Mouse (Mus musculus) midbrain, postnatal 0 days (tissue): ENCODE measurements around the gene Arl15. TPM values are rescaled to one million over a fixed set of nuclear protein-coding genes. Genes with fewer than 3 reads are reported as not detected.

Experiments
- ATAC-seq: fragments of 200-750 bp; cut with Nextera tagmentation; 2 replicates; pipeline ENCODE4 v1.8.0; 2017; ENCODE audit warnings: moderate number of reproducible peaks, mild to moderate bottlenecking, moderate TSS enrichment, moderate library complexity; ENCODE audit not compliant: low FRiP score
- DNase-seq: peaks from one replicate; pipeline ENCODE4 v3.0.0-alpha.2; 2015; ENCODE audit warnings: low spot score
- H3K27ac ChIP-seq: fragments of 300-500 bp; sonication (generic); 2 replicates; pipeline ENCODE4 v1.5.1; 2014; ENCODE audit warnings: low read depth, mild to moderate bottlenecking, low read length, mixed read lengths
- H3K27me3 ChIP-seq: fragments of 300-500 bp; sonication (generic); 2 replicates; pipeline ENCODE4 v1.6.1; 2014; ENCODE audit warnings: low read length, control low read depth, mixed read lengths; ENCODE audit not compliant: insufficient read depth
- H3K36me3 ChIP-seq: fragments of 300-500 bp; sonication (generic); 2 replicates; pipeline ENCODE4 v1.6.1; 2014; ENCODE audit warnings: low read length, control low read depth, mixed read lengths; ENCODE audit not compliant: insufficient read depth
- H3K4me1 ChIP-seq: fragments of 300-500 bp; sonication (generic); 2 replicates; pipeline ENCODE4 v1.6.1; 2014; ENCODE audit warnings: mild to moderate bottlenecking, control low read depth, antibody characterized with exemption, low read length, mixed read lengths; ENCODE audit not compliant: insufficient read depth
- H3K4me2 ChIP-seq: fragments of 300-500 bp; sonication (generic); 2 replicates; pipeline ENCODE4 v1.6.1; 2014; ENCODE audit warnings: low read depth, mild to moderate bottlenecking, low read length, mixed read lengths; ENCODE audit not compliant: poor library complexity, severe bottlenecking
- H3K4me3 ChIP-seq: fragments of 300-500 bp; sonication (generic); 2 replicates; pipeline ENCODE4 v1.5.1; 2014; ENCODE audit warnings: low read depth, mild to moderate bottlenecking, low read length, moderate library complexity
- H3K9ac ChIP-seq: fragments of 300-500 bp; sonication (generic); replicated peaks from 2 replicates; pipeline ENCODE4 v1.6.1; 2014; ENCODE audit warnings: mild to moderate bottlenecking, low read length, moderate library complexity, mixed read lengths; ENCODE audit not compliant: poor library complexity, severe bottlenecking
- H3K9me3 ChIP-seq: fragments of 300-500 bp; sonication (generic); 2 replicates; pipeline ENCODE4 v1.6.1; 2016; ENCODE audit warnings: low read length, control low read depth
- CTCF ChIP-seq: IDR thresholded peaks from 2 replicates; pipeline ENCODE4 v1.5.1; 2016; ENCODE audit warnings: antibody characterized with exemption, mild to moderate bottlenecking
- WGBS: fragments of 180-500 bp; shearing (Covaris S2); extraction: QIAGEN DNeasy Blood & Tissue Kit; methylation state at CpG from one replicate; pipeline ENCODE4 v1.1.7; 2014; 5-methylcytosine and 5-hydroxymethylcytosine counted together
- polyA plus RNA-seq: library from polyadenylated mRNA; unstranded; fragments of >200 nt; fragmentation: Nextera tagmentation; extraction: Ambion mirVana; gene quantifications from 2 replicates; pipeline ENCODE4 v1.2.1, GENCODE M21; 2015
- total RNA-seq: library from RNA; depleted of rRNA; stranded (reverse); fragments of >200 nt; gene quantifications from 2 replicates; pipeline ENCODE4 v1.2.3, GENCODE M21; 2014

Arl15 gene
- total and polyA plus RNA-seq, 2 experiments from 2014 or later, result 16.8 to 54.8 TPM

DNA sequence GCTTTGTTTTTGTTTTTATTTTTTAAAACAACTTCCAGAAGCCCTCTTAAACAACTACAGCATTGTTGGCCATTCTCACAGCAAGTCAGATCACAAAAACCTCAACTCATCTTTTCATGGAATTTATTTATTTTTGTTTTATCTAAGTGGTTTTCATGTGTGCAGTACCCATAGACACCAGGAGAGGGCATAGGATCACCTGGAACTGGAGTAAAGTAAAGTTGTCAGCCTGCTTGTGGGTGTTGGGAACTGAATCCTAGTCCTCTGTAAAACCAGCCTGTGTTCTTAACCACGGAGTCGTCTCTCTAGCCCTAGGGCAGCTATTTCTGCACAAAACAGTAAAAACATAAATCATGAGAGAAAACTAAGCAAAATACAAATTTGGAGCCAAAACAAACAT is 334.1 kb downstream of the Arl15 start:
- Histone ChIP-seq H3K4me1 (no peaks in the 10 kb centered on the region), H3K27me3 (no peaks in the 10 kb centered on the region), H3K27ac (no peak overlapping the region), H3K4me2 (no peak overlapping the region), H3K9ac (no peak overlapping the region), H3K36me3 (no peaks in the 10 kb centered on the region), H3K9me3 (no peaks in the 10 kb centered on the region), H3K4me3 (no peak overlapping the region)
- no peak for ATAC-seq
- peak; percentile 33; the same call in 1 of the 2 replicates for TF ChIP-seq CTCF
- 90% methylated on average over 2 of the region's 2 CpGs for WGBS
- no peak for DNase-seq

DNA sequence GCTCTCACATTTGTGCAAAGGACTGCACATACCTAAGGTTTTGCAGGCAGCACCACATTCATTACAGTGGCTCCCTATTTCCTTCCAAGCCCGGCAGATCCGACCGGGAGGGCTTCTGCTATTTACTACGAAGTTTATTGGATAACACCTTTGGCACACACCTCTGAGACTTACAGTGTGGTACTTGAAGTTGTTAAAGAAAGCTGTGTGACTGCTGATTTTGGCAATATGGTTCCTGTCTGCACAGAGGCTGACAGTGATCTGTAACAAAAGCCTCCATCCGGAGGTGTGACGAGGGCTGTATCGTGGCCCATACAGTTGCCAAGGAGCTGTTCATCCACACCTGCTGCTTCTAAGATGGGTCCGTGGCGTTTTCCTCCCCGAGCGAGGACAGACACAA is 335.7 kb downstream of the Arl15 start:
- ATAC-seq, result no peak

DNA sequence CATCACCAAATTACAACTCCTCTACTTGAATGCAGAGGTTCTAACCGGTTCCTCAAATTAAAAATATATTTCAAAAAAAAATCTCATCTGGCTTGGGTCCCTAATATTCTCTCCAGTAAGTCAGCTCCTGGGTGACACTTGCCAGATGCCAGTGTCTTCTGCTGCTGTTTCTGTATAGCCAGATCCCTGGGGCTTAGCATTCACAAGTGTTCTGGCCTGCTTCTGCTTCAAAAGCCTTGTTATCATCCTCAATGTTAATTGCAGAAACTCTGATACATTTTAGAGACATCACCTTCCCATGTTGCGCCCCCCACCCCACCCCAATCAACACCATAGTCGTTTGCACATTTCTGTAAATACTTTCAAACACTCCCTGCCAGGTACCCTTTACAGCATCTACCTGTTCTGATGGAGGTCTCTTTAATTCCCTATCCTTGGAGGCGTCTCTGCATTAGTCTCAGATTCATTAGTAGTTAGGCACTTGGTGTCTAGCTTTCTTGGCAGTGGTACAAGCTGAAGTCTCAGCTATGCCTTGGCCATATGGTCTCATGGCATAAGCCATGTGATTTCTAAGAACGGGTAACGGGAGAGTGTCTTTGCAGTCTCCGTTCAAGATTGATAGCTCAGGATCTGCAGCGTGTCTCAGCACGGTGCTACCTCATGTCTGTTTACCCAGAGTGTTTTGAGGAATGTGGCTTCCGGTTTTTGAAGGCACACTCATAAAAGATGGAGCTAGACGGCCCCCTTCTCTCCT is 336.4 kb downstream of the Arl15 start:
- H3K9ac ChIP-seq, result no peak overlapping the region
- no peak overlapping the region for H3K27ac ChIP-seq
- H3K27me3 ChIP-seq, result no peaks in the 10 kb centered on the region
- H3K4me1 ChIP-seq, result no peaks in the 10 kb centered on the region
- no peaks in the 10 kb centered on the region for H3K9me3 ChIP-seq
- no peaks in the 10 kb centered on the region for H3K36me3 ChIP-seq
- ATAC-seq, result no peak
- DNase-seq, result peak; percentile 65
- no peak for TF ChIP-seq CTCF
- H3K4me2 ChIP-seq, result no peak overlapping the region
- H3K4me3 ChIP-seq, result no peak overlapping the region
- 92% methylated on average over 11 of the region's 11 CpGs for WGBS

More for the DNA sequence above, 335.7 kb downstream of the Arl15 start:
- no peak overlapping the region for H3K4me3 ChIP-seq
- H3K27ac ChIP-seq, result no peak overlapping the region
- H3K27me3 ChIP-seq, result no peaks in the 10 kb centered on the region
- H3K4me2 ChIP-seq, result no peak overlapping the region
- no peak for DNase-seq
- no peak for TF ChIP-seq CTCF
- H3K4me1 ChIP-seq, result no peaks in the 10 kb centered on the region
- no peak overlapping the region for H3K9ac ChIP-seq
- WGBS, result 88% methylated on average over 11 of the region's 11 CpGs
- H3K36me3 ChIP-seq, result no peaks in the 10 kb centered on the region
- H3K9me3 ChIP-seq, result no peaks in the 10 kb centered on the region

DNA sequence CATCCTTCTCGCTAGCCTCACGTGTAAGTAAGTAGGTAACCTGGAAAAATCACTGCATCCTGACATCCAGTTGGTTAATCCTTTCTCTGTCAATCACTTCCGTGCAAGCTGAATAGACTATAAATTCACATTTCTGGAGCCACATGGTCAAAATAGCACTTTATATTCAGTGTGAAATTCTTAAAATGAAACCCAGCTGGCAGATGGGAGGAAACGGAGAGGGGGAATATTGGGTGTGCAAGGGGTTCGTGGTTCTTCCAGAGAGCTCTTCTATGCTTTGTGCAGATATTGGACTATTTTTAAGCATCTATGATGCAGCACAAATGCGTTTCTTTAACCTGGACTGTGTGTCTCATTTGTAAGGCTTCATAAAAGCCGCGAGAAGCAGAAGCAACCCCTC is 344.6 kb downstream of the Arl15 start:
- Histone ChIP-seq H3K4me1 (no peaks in the 10 kb centered on the region), H3K36me3 (no peaks in the 10 kb centered on the region), H3K4me3 (no peak overlapping the region), H3K4me2 (no peak overlapping the region), H3K9me3 (no peaks in the 10 kb centered on the region), H3K27ac (no peak overlapping the region), H3K27me3 (no peaks in the 10 kb centered on the region), H3K9ac (no peak overlapping the region)
- TF ChIP-seq CTCF, result no peak
- 56% methylated on average over 8 of the region's 8 CpGs for WGBS
- DNase-seq (no peak), ATAC-seq (no peak)

DNA sequence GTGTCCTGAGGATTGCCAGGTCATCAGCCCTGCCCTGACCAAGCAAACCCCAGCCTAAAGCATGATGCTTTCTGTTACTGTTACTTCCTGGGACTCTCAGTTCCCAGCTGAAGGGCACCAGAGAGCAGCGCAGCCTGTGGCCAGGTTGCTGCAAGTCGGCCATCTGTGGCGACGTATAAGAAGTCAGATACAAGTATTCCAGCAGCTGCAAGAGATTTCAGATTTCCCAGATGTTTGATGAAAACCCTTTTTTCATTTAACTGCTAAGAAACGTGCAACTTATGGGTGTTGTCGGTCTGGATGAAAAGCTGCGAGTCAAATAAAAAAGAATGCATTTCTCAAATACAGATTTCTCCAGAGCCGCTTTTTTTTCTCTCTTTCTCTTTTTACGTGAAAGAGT is 345.3 kb downstream of the Arl15 start:
- no peak for ATAC-seq
- 69% methylated on average over 9 of the region's 9 CpGs for WGBS
- H3K4me3 ChIP-seq, result no peak overlapping the region

DNA sequence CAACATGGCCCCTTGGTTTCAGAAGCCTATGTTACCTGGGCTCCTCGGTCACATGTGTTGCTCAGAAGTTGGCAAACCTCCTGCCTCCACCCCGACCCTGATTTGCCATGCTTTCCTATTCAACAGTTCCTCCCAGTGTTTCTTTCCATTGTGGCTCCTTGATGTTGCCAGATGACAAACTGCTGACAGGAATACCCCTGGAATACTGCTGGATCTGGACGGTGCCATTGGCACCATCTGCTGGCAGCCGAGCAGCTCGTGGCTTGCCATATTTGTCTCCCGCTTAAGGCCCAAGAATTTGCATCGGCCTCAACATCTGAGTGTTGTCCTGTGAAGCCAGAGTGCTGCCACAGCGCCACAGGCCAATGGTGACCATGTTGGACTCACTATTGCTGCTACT is 348.5 kb downstream of the Arl15 start:
- peak; percentile 42 for TF ChIP-seq CTCF
- 82% methylated on average over 8 of the region's 8 CpGs for WGBS
- H3K4me3 ChIP-seq, result no peak overlapping the region
- H3K4me2 ChIP-seq, result no peak overlapping the region
- peak; percentile 36 for DNase-seq
- H3K27me3 ChIP-seq, result no peaks in the 10 kb centered on the region
- no peak overlapping the region for H3K9ac ChIP-seq
- no peaks in the 10 kb centered on the region for H3K36me3 ChIP-seq
- no peaks in the 10 kb centered on the region for H3K4me1 ChIP-seq
- no peak overlapping the region for H3K27ac ChIP-seq
- ATAC-seq, result no peak
- H3K9me3 ChIP-seq, result no peaks in the 10 kb centered on the region

More for the DNA sequence above, 345.3 kb downstream of the Arl15 start:
- no peak for DNase-seq
- no peak for TF ChIP-seq CTCF
- H3K36me3 ChIP-seq, result no peaks in the 10 kb centered on the region
- no peak overlapping the region for H3K27ac ChIP-seq
- H3K4me2 ChIP-seq, result no peak overlapping the region
- no peaks in the 10 kb centered on the region for H3K9me3 ChIP-seq
- no peaks in the 10 kb centered on the region for H3K4me1 ChIP-seq
- H3K27me3 ChIP-seq, result no peaks in the 10 kb centered on the region
- no peak overlapping the region for H3K9ac ChIP-seq
